Mouse (Mus musculus) ES-E14 (cell line): ENCODE measurements around the gene Zfp518a.

Experiments
- CHD2 ChIP-seq: IDR thresholded peaks from 2 replicates; pipeline ENCODE4 v1.6.1; 2014; ENCODE audit warnings: mild to moderate bottlenecking, low read depth, low read length, inconsistent platforms
- HCFC1 ChIP-seq: IDR thresholded peaks from 2 replicates; pipeline ENCODE4 v1.6.1; 2012; ENCODE audit warnings: low read length, inconsistent platforms, borderline replicate concordance; ENCODE audit not compliant: insufficient read depth
- MAFK ChIP-seq: IDR thresholded peaks from 2 replicates; pipeline ENCODE4 v1.6.1; 2014; ENCODE audit warnings: mild to moderate bottlenecking, low read depth, low read length, inconsistent platforms; ENCODE audit not compliant: insufficient read depth
- ZNF384 ChIP-seq: IDR thresholded peaks from 2 replicates; pipeline ENCODE4 v1.6.1; 2012; ENCODE audit warnings: low read depth, low read length, inconsistent platforms

GRCm38 (mm10) chr19:40872955-40873665 lies 21.4 kb upstream of the Zfp518a start:
- TF ChIP-seq HCFC1 (peak; percentile 76), MAFK (0 out of 2 replicates have a peak, but pooled peaks have one; percentile 51), CHD2 (no peak; the same call in 1 of the 2 replicates), ZNF384 (no peak)
